Mouse (Mus musculus): ENCODE results near the gene Six5. TPM values are rescaled to one million over a fixed set of nuclear protein-coding genes. Genes with fewer than 3 reads are reported as not detected.
"Not testable (repeated sequence)": the region's sequence is repeated elsewhere in the genome, so short reads cannot be mapped to it uniquely, and the experiment has no call there.

Gene Six5
- total RNA-seq (2021): 10 to 100 TPM in 1 of 2 experiments, 1 to 10 TPM in 1; 7.2 to 10.2 TPM

- intact Hi-C loops (cut with DNase I): no loop called here
- DNase-seq: peak in 1 of 2 experiments; percentile 60
Observed at GRCm38 (mm10) chr7:19094471-19094825, at the start of gene Six5. Six5 (plus strand) TSS chr7:19094594.

DNA sequence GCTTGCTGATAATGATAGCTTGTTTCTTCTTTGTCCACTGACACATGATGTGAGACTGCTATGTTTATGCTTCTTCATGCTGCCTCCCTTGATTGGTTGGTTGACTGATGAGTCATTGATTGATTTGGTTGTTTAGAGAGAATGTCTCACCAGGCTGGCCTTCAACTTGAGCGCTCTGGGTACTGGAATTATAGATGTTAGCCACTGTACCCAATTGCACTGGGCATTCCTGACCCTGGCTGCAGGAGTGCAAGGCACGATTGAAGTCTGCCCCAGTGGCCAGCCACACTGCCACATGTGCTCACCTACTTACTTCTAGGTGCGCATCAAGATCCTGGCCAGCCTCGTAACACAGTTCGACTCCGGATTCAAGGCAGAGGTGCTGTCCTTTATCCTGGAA is 49.8 kb upstream of the Six5 start:
- no peak for DNase-seq
- intact Hi-C loops (cut with DNase I): no loop called here

DNA sequence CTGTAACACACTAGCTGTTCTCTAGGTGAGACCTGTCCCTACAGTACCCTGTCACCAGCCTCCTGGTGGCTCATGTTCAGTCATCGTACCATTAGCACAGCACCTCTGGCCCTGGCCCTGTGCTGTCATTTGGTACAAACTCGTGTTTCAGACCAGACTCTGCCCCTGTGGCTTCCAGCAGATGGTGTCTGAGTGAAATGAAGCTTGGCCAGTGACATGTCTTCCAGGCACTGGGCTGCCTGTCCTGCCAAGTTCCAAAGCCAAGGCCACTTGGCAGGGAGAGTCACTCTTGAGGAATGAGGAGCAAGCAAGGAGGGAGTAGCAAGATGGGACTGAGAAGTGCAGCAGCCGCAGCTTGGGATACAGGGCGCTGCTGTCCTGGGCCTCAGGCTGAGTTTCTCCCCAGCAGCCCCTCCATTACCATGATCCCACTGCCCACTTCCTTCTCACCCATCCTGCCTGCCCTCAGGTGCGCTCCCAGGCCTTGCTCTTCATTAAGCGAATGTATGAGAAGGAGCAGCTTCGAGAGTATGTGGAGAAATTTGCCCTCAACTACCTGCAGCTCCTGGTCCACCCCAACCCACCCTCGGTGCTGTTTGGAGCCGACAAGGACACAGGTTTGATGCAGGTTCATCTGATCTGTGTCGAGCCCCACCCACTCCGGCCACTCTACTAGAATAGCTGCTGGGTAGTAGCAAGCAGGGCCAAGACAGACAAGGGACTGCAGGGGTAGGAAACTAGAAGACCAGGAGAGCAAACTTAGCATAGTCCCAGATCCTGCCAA is 47.9 kb upstream of the Six5 start:
- intact Hi-C loops (cut with DNase I): no loop called here
- DNase-seq: peak in 1 of 2 experiments; percentile 27

DNA sequence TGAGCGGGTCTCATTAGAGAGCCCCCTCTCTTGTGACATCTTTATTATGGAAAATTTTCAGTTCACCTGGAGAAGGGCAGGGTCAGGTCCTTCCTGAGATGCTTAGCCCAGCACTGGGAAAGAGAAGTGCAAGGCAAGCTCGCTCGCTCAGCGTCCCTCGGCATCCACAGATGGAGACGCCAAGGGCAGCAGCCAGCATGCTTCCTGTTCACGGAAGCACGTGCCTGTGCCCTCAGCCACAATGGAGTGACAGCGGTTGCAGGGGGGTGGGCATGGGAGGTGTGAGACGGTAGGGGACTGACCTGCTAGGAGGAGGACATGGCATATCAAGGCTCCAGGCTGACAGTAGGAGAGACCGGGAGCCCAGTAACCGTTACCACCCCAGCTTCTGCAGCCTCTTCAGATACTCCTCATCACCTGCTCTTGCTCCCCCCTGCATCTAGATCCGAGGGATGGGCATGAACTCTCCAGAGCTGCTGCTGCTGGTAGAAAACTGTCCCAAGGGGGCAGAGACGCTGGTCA is 46.3 kb upstream of the Six5 start:
- DNase-seq: no peak
- intact Hi-C loops (cut with DNase I): no loop called here

GRCm38 (mm10) chr7:19049252-19049651 is 45.1 kb upstream of the Six5 start:
- no peak for DNase-seq
- intact Hi-C loops (cut with DNase I): no loop called here

DNA sequence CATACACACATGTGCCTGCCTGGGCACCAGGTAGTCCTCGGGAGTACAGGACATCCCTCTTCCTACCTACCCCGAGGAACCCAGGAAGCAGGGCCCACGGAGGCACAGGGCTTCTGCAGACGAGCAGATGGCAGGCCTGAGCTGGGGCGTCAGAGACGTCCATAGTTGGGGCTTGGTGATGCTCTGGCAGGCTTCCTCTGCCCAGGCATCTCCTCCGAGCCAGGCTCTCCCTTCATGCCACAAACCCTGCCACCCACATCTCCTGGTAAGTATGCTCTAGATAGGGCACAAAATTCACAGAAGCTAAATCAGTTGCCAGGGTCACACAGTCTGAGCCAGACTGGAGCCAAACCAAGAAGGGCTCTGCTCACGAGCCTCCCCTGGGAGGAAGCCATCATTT is 44.2 kb upstream of the Six5 start:
- no peak for DNase-seq
- intact Hi-C loops (cut with DNase I): no loop called here

- intact Hi-C loops (cut with DNase I): no loop called here
- DNase-seq: no peak
Observed at GRCm38 (mm10) chr7:19051161-19051560, 43.2 kb upstream of the Six5 start.

- intact Hi-C loops (cut with DNase I): no loop called here
- DNase-seq: no peak
Observed at GRCm38 (mm10) chr7:19052345-19053135, 41.9 kb upstream of the Six5 start.

GRCm38 (mm10) chr7:19053136-19053532 is 41.3 kb upstream of the Six5 start:
- no peak for DNase-seq
- intact Hi-C loops (cut with DNase I): no loop called here

DNA sequence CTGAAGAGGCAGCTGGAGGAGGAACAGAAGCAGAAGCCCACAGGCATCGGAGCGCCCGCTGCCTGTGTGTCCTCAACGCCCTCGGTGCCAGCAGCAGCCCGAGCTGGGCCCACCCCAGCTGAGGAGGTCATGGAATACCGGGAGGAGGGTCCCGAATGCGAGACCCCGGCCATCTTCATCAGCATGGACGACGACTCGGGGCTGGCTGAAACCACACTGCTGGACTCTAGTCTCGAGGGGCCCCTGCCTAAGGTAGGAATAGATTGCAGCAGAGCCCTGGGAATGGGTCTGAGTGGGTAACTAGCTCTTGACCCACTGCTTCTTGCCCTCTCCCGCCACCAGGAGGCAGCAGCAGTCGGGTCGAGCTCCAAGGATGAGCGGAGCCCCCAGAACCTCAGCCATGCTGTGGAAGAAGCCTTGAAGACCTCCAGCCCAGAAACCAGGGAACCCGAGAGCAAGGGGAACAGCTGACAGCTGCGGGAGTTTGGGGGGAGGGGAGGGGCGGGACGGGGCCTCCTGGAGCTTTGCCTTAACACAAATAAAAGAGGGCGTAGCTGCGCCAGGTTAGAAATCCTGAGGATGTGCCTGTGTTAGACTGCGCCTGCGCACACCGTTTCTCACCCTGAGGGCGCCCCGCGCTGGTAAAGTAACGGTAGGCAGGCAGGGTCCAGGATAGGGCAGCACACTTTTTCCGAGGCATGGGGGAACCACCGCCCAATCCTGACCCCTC is 40.2 kb upstream of the Six5 start, which contains the start of gene Rsph6a:
Rsph6a (plus strand) TSS at position 644 of the 730 bp plus-strand sequence.
- no peak for DNase-seq

GRCm38 (mm10) chr7:19054777-19055076 is 39.7 kb upstream of the Six5 start:
- DNase-seq: no peak
- intact Hi-C loops (cut with DNase I): no loop called here

More for the DNA sequence above, 40.2 kb upstream of the Six5 start, which contains the start of gene Rsph6a:
- intact Hi-C loops (cut with DNase I): no loop called here

GRCm38 (mm10) chr7:19055108-19055507 is 39.3 kb upstream of the Six5 start:
- no peak for DNase-seq
- intact Hi-C loops (cut with DNase I): no loop called here

- no peak for DNase-seq
- intact Hi-C loops (cut with DNase I): no loop called here
Observed at GRCm38 (mm10) chr7:19057405-19057804, 37.0 kb upstream of the Six5 start.

- intact Hi-C loops (cut with DNase I): loop anchor here (5.0 kb wide), 1 partner anchor 41 kb away; no protein-coding TSS in a partner anchor
- no peak for DNase-seq
Observed at GRCm38 (mm10) chr7:19065896-19066295, 28.5 kb upstream of the Six5 start.

DNA sequence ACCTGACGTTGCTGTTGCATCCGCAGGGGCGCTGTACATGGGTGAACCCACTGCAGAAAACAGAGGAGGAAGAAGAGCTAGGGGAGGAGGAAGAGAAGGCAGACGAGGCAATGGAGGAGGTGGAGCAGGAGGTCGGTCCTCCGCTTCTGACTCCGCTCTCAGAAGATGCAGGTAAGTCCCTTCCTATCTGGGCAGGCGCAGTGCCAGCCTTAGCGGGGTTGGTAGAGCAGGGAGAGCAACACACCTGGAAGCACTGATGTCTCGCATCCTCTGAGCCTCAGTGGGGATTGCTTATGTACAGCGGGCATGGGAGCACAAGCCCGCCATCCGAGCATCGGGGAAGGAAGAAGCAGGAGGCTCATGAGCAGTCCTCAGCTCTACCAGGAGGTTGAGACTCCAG is 27.3 kb upstream of the Six5 start:
- intact Hi-C loops (cut with DNase I): loop anchor here (5.0 kb wide), 1 partner anchor 40 kb away; no protein-coding TSS in a partner anchor
- peak in 1 of 2 experiments; percentile 1 for DNase-seq

GRCm38 (mm10) chr7:19067935-19068334 is 26.5 kb upstream of the Six5 start:
- intact Hi-C loops (cut with DNase I): loop anchor here (1.0 to 5.0 kb wide), 2 partner anchors 25 to 39 kb away; no protein-coding TSS in a partner anchor
- peak in 1 of 2 experiments; percentile 1 for DNase-seq

DNA sequence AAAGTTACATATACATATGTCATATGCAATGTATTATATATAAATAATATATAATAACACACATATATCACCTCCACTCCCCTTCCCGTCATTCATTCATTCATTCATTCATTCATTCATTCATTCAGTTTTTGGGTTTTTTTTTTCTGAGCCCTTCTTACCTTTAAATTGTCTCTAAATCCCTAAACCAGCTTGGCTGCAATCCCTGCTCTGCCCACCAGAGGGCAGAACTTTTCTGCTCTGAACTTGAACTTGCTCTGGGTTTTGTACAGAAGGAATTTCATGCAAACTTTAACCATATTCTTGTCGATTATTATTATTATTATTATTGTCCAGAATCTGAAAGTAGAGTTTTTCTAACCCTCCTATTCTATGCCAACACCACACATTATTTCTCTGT is 25.7 kb upstream of the Six5 start:
- DNase-seq: peak; percentile 77 to 85
- intact Hi-C loops (cut with DNase I): loop anchor here (1.0 to 5.0 kb wide), 2 partner anchors 25 to 39 kb away; no protein-coding TSS in a partner anchor

- DNase-seq: peak in 1 of 2 experiments; percentile 16
- intact Hi-C loops (cut with DNase I): loop anchor here (5.0 kb wide), 1 partner anchor 38 kb away; no protein-coding TSS in a partner anchor
Observed at GRCm38 (mm10) chr7:19069500-19069899, 24.9 kb upstream of the Six5 start.

- intact Hi-C loops (cut with DNase I): not testable (repeated sequence)
- peak in 1 of 2 experiments; percentile 1 for DNase-seq
Observed at GRCm38 (mm10) chr7:19071024-19071423, 23.4 kb upstream of the Six5 start.

DNA sequence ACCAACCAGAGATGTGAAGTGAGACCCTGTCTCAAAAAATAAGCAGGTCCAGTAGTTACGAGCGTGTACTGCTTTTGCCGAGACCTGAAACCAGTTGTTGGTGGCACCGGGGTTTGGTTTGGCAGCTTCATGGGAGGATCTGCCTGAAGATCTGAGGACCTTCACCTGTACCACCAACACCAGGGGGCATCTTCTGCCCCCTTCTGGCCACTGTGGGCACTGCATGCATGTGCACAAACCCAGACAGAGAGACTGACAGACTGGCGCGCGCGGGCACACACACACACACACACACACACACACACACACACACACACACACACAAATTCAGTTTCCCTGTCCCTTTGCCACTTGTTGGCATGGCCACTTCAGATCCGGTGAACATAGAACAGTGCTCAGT is 20.9 kb upstream of the Six5 start:
- peak; percentile 37 to 60 for DNase-seq
- intact Hi-C loops (cut with DNase I): no loop called here

DNA sequence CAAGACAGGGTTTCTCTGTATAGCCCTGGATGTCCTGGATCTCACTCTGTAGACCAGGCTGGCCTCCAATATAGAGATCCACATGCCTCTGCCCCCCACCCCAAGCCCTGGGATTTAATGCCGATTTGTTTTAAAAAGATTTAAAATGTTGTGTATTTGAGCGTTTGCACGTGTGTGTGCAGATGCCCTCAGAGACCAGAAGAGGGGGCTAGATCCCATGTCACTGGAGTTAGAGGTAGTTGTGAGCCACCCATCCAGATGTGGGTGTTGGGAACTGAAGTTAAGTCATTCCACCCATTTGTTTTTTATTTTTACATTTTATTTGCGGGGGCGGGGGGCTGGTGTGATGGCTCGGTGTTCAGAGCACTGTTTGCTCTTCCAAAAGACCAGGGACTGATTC is 19.9 kb upstream of the Six5 start:
- intact Hi-C loops (cut with DNase I): no loop called here
- DNase-seq: peak in 1 of 2 experiments; percentile 0

Data from heart, postnatal 36 days (tissue).